Mouse (Mus musculus) T-helper 17 cell (primary cell): ENCODE data around the gene Tepp.

ENCODE experiments used
- in situ Hi-C, 2 experiments: fragments of 300-600 bp; cut with MboI, MseI; formaldehyde crosslinking; loops; 1 replicate in 1 of 2; 2 replicates in 1 of 2; pipeline ENCODE4 v1.15.1; 2025; ENCODE audit warnings: high pct_unique_total_duplicates in 2 of 2

Tepp gene

GRCm38 (mm10) chr8:95330367-95330766 lies 20.0 kb downstream of the Tepp start:
- in situ Hi-C loops, result loop anchor here in 1 of 2 experiments (5.0 kb wide), 2 partner anchors 97 to 372 kb away; no protein-coding TSS in a partner anchor

GRCm38 (mm10) chr8:95331156-95331719 lies 20.9 kb downstream of the Tepp start:
- in situ Hi-C loops, result loop anchor here in 1 of 2 experiments (5.0 kb wide), 2 partner anchors 96 to 371 kb away; no protein-coding TSS in a partner anchor

- in situ Hi-C loops, result loop anchor here in 1 of 2 experiments (5.0 kb wide), 2 partner anchors 95 to 370 kb away; no protein-coding TSS in a partner anchor
Observed at GRCm38 (mm10) chr8:95331720-95332436, 21.5 kb downstream of the Tepp start, which contains the start of the genes Zfp319 and Usb1. TSS of gene Zfp319 (minus strand) at chr8:95331950. TSS of gene Usb1 (plus strand) at chr8:95332284.

- in situ Hi-C loops, result loop anchor here in 1 of 2 experiments (5.0 kb wide), 2 partner anchors 95 to 370 kb away; no protein-coding TSS in a partner anchor
Observed at GRCm38 (mm10) chr8:95332437-95333199, 22.3 kb downstream of the Tepp start.

GRCm38 (mm10) chr8:95335706-95336105 lies 25.3 kb downstream of the Tepp start:
- in situ Hi-C loops, result no loop called here

- in situ Hi-C loops, result no loop called here
Observed at GRCm38 (mm10) chr8:95336363-95336762, 26.0 kb downstream of the Tepp start.

- in situ Hi-C loops, result no loop called here
Observed at GRCm38 (mm10) chr8:95341721-95342120, 31.4 kb downstream of the Tepp start.

- in situ Hi-C loops, result no loop called here
Observed at GRCm38 (mm10) chr8:95344668-95345067, 34.3 kb downstream of the Tepp start.

GRCm38 (mm10) chr8:95346643-95347545 lies 36.5 kb downstream of the Tepp start:
- in situ Hi-C loops, result no loop called here

- in situ Hi-C loops, result no loop called here
Observed at GRCm38 (mm10) chr8:95348356-95348755, 38.0 kb downstream of the Tepp start.

- in situ Hi-C loops, result no loop called here
Observed at GRCm38 (mm10) chr8:95348811-95349630, 38.7 kb downstream of the Tepp start.

GRCm38 (mm10) chr8:95351461-95351860 lies 41.1 kb downstream of the Tepp start:
- in situ Hi-C loops, result loop anchor here in 1 of 2 experiments (5.0 kb wide), 1 partner anchor 71 kb away; no protein-coding TSS in a partner anchor

- in situ Hi-C loops, result loop anchor here in 1 of 2 experiments (5.0 kb wide), 1 partner anchor 70 kb away; no protein-coding TSS in a partner anchor
Observed at GRCm38 (mm10) chr8:95352151-95352870, 41.9 kb downstream of the Tepp start, which contains the start of gene Mmp15. TSS of gene Mmp15 (plus strand) at chr8:95352268.

GRCm38 (mm10) chr8:95352871-95353866 lies 42.8 kb downstream of the Tepp start:
- in situ Hi-C loops, result loop anchor here in 1 of 2 experiments (5.0 kb wide), 1 partner anchor 69 kb away; no protein-coding TSS in a partner anchor

- in situ Hi-C loops, result loop anchor here in 1 of 2 experiments (5.0 kb wide), 1 partner anchor 68 kb away; no protein-coding TSS in a partner anchor
Observed at GRCm38 (mm10) chr8:95354606-95355005, 44.2 kb downstream of the Tepp start.

- in situ Hi-C loops, result no loop called here
Observed at GRCm38 (mm10) chr8:95358550-95359411, 48.4 kb downstream of the Tepp start.
